ENCODE assay signal across 1 mouse cellular context in genomic region chr12:35338191-35338954, GRCm38 (mm10).
TF ChIP-seq lines count a peak whose summit lies in the region.

No protein-coding gene starts in this region.

TF ChIP-seq in CH12.LX, 34 proteins besides CTCF, POLR2A, EP300 and RAD21 (continued from another document):
- TF ChIP-seq NELFE (IDR thresholded peaks at IDR 0.05; ENCODE audit: low read depth, low read length) (no peak), BHLHE40 (IDR thresholded peaks at IDR 0.05; ENCODE audit: low read depth, low read length) (no peak)
